Mouse (Mus musculus) layer of hippocampus, adult 18-20 months (tissue): ENCODE measurements around the gene Vps52. TPM values are rescaled to one million over a fixed set of nuclear protein-coding genes. Genes with fewer than 3 reads are reported as not detected.

ENCODE experiments used
- DNase-seq, 2 experiments: peaks; one replicate each; pipeline ENCODE4 v3.0.0; 2022; ENCODE audit warnings: low spot score in 2 of 2
- long read RNA-seq: library from polyadenylated mRNA; stranded (forward); transcript quantifications from one replicate; pipeline ENCODE4 v2.0.0, GENCODE M21; 2021
- total RNA-seq, 2 experiments: library from RNA; stranded (reverse); gene quantifications; 2 replicates each; pipeline ENCODE4 v1.2.3; 2021

The Vps52 gene
- total RNA-seq = 10 to 100 TPM; 76.1 to 79.8 TPM
- long read RNA-seq, transcript Vps52-201 (20 exons, 3,383 nt) = major isoform, 115 of 166 reads
- long read RNA-seq, partial matches to known transcripts = 13 of 166 reads
- long read RNA-seq, other reads (novel, unspliced or antisense) = 38 of 166 reads

- DNase-seq = peak; percentile 96 to 99
These were observed at the start of gene Vps52, which contains the start of gene Rps18 for GRCm38 (mm10) chr17:33955555-33956214. Gene Vps52, plus strand, starts transcription at chr17:33955812. Gene Rps18, minus strand, starts transcription at chr17:33956001.

- peak in 1 of 2 experiments; percentile 60 for DNase-seq
These were observed 47.1 kb upstream of the Vps52 start for GRCm38 (mm10) chr17:33908331-33909076.

DNA sequence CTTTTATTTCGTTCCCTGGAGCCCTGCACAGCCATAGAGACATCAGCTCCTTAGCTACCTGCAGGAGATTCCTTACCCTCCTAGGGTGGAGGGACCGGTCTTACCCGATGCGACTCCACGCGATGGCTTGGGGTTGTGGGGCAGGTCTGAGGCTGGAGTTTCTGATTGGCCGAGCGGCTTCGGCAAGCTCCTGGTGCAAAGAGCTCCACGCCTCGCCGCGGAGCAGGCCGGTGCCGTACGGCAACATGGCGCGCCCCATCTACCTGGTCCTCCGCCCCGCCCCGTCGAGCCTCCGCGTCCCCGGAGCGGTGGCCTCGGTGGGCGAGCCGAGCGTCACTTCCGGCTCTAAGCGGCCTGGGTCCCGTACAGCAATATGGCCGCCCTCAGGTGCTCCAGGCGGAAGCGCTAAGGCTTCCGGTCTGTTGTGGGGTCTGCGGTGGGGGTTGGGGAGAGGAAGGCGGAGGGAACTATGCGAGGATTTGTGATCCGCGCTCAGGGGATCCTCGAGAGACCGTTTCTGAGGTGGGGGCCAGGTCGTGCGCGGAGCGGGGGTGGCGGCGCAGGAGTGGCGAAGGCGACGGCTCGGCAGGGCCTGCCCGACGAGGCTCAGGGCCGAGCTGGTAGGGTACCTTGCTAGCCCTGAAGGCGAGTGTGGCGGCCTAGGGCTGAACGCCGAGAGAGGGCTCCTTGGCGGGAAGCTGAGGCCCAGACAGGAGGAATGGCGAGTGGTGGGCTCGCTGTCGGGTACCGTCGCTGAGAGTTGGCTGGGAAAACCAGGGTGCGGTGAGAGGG lies 46.3 kb upstream of the Vps52 start, which contains the start of gene Daxx:
Daxx (plus strand) TSS at position 338 of the 792 bp plus-strand sequence.
- peak; percentile 99 for DNase-seq

DNA sequence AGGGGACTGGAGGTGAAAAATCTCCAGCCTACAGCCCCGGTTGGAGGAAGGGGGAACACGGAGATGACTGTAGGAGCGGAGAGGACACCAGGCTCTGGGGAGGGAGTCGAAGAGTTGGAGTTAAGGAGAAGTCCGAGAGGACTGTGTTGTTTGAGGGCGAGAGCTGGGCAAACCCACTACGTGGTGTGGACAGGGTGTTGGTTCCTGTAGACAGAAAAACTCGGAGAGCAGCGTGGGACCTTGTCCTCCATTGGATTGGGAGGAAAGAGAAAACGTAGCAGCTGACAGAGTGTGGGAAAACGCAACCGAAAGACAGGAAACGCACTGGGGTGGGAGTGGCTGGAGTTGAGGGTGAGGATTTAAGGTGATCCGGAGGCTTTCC lies 45.8 kb upstream of the Vps52 start:
- no peak for DNase-seq

DNA sequence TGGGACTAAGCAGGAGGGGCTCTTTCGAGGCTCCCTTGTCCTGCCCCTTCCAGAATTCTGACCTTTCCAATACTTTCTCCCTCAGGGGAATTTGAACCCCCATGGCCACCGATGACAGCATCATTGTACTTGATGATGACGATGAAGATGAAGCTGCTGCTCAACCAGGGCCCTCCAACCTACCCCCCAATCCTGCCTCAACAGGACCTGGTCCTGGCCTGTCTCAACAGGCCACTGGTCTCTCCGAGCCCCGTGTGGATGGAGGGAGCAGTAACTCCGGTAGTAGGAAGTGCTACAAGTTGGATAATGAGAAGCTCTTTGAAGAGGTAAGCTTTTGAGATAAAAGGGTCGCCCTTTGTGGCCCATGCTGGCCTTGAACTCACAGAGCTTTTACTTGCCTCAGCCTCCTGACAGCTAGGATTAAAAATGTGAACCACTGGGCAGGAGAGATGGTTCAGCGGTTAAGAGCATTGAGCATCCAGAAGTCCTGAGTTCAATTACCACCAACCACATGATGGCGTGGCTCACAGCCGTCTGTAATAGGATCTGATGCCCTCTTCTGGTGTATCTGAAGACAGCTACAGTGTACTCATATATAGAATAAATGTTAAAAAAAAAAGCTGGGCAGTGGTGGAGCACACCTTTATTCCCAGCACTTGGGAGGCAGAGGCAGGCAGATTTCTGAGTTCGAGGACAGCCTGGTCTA lies 45.1 kb upstream of the Vps52 start:
- DNase-seq = no peak

GRCm38 (mm10) chr17:33911052-33911812 lies 44.4 kb upstream of the Vps52 start:
- no peak for DNase-seq

GRCm38 (mm10) chr17:33911813-33912414 lies 43.7 kb upstream of the Vps52 start:
- no peak for DNase-seq

DNA sequence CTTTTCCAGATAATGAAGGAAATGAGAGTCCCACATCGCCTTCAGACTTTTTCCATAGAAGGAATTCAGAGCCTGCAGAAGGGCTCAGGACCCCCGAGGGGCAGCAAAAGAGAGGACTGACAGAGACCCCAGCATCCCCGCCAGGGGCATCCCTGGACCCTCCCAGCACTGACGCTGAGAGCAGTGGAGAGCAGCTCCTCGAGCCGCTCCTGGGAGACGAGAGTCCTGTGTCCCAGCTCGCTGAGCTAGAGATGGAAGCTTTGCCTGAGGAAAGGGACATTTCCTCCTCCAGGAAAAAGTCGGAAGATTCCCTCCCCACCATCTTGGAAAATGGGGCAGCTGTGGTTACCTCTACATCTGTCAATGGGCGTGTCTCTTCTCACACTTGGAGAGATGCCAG lies 42.3 kb upstream of the Vps52 start:
- DNase-seq = no peak

DNA sequence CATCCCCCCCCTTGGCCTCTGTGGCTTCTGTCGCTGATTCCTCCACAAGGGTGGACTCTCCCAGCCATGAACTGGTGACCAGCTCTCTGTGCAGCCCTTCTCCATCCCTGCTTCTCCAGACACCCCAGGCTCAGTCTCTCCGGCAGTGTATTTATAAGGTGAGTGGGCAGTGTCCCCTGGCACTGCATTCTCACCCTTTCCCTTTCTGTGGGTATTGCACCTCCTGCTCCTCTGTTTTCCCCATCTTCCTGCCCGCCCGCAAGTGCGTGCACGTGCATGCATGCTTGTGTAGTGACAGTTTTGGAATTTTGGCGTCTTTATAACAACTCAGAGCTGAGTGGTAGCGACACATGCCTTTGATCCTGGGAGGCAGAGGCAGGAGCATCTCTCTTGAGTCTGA lies 41.7 kb upstream of the Vps52 start:
- no peak for DNase-seq

DNA sequence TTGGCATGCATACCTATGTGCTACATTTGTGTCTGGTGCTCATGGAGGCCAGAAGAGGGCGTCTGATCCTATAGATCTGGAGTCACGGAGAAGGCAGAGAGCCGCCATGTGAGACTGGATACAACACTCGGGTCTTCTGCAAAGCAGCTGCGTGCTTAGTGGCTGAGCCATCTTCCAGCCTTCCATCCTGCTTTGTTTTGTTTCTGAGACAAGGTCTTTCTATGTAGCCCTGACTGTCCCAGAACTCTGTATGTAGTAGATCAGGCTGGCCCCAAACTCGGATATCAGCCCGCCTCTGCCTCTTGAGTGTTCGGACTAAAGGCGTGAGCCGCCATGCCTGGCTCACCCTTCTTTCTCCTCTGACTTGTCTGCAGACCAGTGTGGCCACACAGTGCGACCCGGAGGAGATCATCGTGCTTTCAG lies 40.6 kb upstream of the Vps52 start:
- no peak for DNase-seq

- DNase-seq = peak; percentile 96 to 98
These were observed 39.9 kb upstream of the Vps52 start, which contains the start of the genes Tapbp and Zbtb22 for GRCm38 (mm10) chr17:33915671-33916250. Gene Tapbp, plus strand, starts transcription at chr17:33915899. Gene Zbtb22, plus strand, starts transcription at chr17:33915904.

DNA sequence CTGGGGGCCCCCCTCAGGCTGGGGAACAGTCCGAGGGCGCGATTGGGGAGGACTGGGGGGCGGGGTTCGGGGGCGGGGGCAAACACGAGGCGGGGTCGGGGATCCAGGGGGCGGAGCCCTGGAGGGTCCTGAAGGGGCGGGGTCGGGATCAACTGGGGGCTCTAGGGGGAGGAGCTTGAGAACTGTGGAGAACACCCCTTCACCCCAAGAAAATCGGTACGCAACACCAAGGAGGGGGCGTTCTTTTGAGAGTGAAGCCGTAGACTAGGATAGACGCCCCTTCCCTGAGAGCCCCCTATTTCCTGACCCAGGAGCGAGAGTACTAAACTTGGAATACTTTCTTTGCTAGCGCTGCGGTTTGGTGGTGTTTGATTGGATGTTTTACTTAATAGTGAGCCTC lies 39.3 kb upstream of the Vps52 start:
- no peak for DNase-seq

- no peak for DNase-seq
These were observed 38.6 kb upstream of the Vps52 start for GRCm38 (mm10) chr17:33916847-33917655.

- no peak for DNase-seq
These were observed 37.8 kb upstream of the Vps52 start for GRCm38 (mm10) chr17:33917656-33918292.

GRCm38 (mm10) chr17:33918293-33919203 lies 37.1 kb upstream of the Vps52 start:
- no peak for DNase-seq
